Mouse (Mus musculus) adrenal gland (tissue): Measurements from ENCODE around the gene Kdm1a.

ENCODE experiments used
- intact Hi-C: fragments of 180-260 bp; cut with DNase I; formaldehyde crosslinking; loops from one replicate; pipeline ENCODE4 v1.15.1; 2025
- microRNA-seq, 2 experiments: library from miRNA; unstranded; fragments of <30 nt; microRNA quantifications; one replicate each; pipeline ENCODE4; 2019

Gene Kdm1a

GRCm38 (mm10) chr4:136546279-136547045 lies 56.1 kb downstream of the Kdm1a start:
- intact Hi-C loops, result no loop called here

- intact Hi-C loops, result no loop called here
Measured at GRCm38 (mm10) chr4:136545151-136545550, 57.4 kb downstream of the Kdm1a start.

GRCm38 (mm10) chr4:136526412-136526811 lies 76.1 kb downstream of the Kdm1a start:
- intact Hi-C loops, result loop anchor here (5.0 to 10.0 kb wide), 2 partner anchors 96 to 162 kb away; partner anchors contain the start of gene Lactbl1

GRCm38 (mm10) chr4:136524309-136524708 lies 78.2 kb downstream of the Kdm1a start:
- intact Hi-C loops, result loop anchor here (2.0 to 10.0 kb wide), 2 partner anchors 70 to 160 kb away; no protein-coding TSS in a partner anchor

- intact Hi-C loops, result loop anchor here (10.0 kb wide), 1 partner anchor 157 kb away; no protein-coding TSS in a partner anchor
Measured at GRCm38 (mm10) chr4:136521898-136522297, 80.6 kb downstream of the Kdm1a start.

GRCm38 (mm10) chr4:136519866-136520265 lies 82.7 kb downstream of the Kdm1a start:
- intact Hi-C loops, result loop anchor here (10.0 kb wide), 1 partner anchor 155 kb away; no protein-coding TSS in a partner anchor

GRCm38 (mm10) chr4:136518576-136518975 lies 83.9 kb downstream of the Kdm1a start:
- intact Hi-C loops, result no loop called here

- intact Hi-C loops, result no loop called here
Measured at GRCm38 (mm10) chr4:136518141-136518540, 84.4 kb downstream of the Kdm1a start.

- intact Hi-C loops, result loop anchor here (1.0 kb wide), 1 partner anchor 27 kb away; no protein-coding TSS in a partner anchor
Measured at GRCm38 (mm10) chr4:136512905-136513304, 89.6 kb downstream of the Kdm1a start.

- intact Hi-C loops, result no loop called here
Measured at GRCm38 (mm10) chr4:136511708-136512107, 90.8 kb downstream of the Kdm1a start.

GRCm38 (mm10) chr4:136509857-136510256 lies 92.7 kb downstream of the Kdm1a start:
- intact Hi-C loops, result loop anchor here (5.0 kb wide), 1 partner anchor 53 kb away; no protein-coding TSS in a partner anchor

GRCm38 (mm10) chr4:136505426-136506215 lies 96.9 kb downstream of the Kdm1a start:
- intact Hi-C loops, result loop anchor here (5.0 kb wide), 1 partner anchor 48 kb away; no protein-coding TSS in a partner anchor

Small RNAs within 50 kb of the gene (microRNA-seq; reads per million reads assigned to microRNA genes)
- 0 reads per million in 2 experiments for gene Gm22180
